9 mouse cellular contexts compared by ENCODE assay signal in the genomic region with DNA sequence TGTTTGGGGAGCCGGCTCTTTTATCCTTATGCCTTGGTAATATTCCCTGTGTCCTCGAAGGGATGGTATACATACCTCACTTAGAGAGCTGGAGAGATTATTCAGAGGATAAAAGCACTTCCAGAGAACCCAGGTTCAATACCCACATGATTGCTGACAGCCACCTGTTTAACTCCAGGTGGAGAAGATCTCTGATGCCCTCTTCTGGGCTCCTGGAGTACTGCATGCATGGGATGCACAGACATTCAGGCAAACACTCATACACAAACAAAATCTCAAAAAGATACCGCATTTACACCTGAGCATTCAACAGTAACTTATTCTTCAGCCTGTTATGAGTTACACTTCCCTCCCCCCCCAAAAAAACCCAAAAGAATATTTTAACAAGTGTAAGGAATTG. TPM values are rescaled to one million over a fixed set of nuclear protein-coding genes. Genes with fewer than 3 reads are reported as not detected.
DNase-seq lines count a peak whose midpoint lies in the region; ATAC-seq and TF ChIP-seq lines count a peak whose summit lies in the region.
"Had no signal": no experiment of that assay in that cellular context is flagged by ENCODE, and none has a peak within 500 bp of the region (broad histone marks: within the 10 kb centered on the region; RNA-seq: fewer than 3 reads in every experiment).

No protein-coding gene starts in this region.

- peak; percentile 72 for TF ChIP-seq CTCF in layer of hippocampus, adult 2 months (conservative IDR thresholded peaks at IDR 0.05)
- TF ChIP-seq CTCF in Patski (IDR thresholded peaks at IDR 0.05) = peak; percentile 69

- no peaks in the 10 kb centered on the region for H3K27me3 ChIP-seq in Patski
- H3K27me3 ChIP-seq: embryonic facial prominence, embryonic 13.5 days; stomach, embryonic 15.5 days had no signal

- POLR2A ChIA-PET in Patski (lab: Charles Lee) = no interaction called here

- H3K27ac ChIP-seq in layer of hippocampus, adult 2 months = no peak overlapping the region
- H3K27ac ChIP-seq: embryonic facial prominence, embryonic 13.5 days; stomach, embryonic 15.5 days had no signal

- CTCF ChIA-PET in Patski (lab: Charles Lee) = no interaction called here

- DNase-seq in layer of hippocampus, adult 2 months (ENCODE audit: low spot score in 2 of 2) = no peak
- DNase-seq in layer of hippocampus, adult 8-10 months (ENCODE audit: low spot score in 2 of 2) = no peak
- DNase-seq in Patski (ENCODE audit: low read depth, low spot score) = no peak
- DNase-seq in layer of hippocampus, adult 9-11 months = no peak
- DNase-seq in frontal cortex, postnatal 14 days (ENCODE audit: low spot score in 2 of 2) = no peak

- in situ Hi-C loops in Patski (cut with MboI; ENCODE audit: low pct_unique_long_range_greater_than_20kb) = no loop called here

- H3K4me3 ChIP-seq in layer of hippocampus, adult 2 months = no peak overlapping the region
- H3K4me3 ChIP-seq: embryonic facial prominence, embryonic 13.5 days; stomach, embryonic 15.5 days had no signal

- ATAC-seq in Patski = no peak
- peak; percentile 54; the same call in 1 of the 2 replicates for ATAC-seq in erythroid progenitor cell, adult 5-6 weeks (replicated peaks; ENCODE audit: low FRiP score, poor library complexity, severe bottlenecking)
- ATAC-seq in neutrophil, adult 5-6 weeks (ENCODE audit: extremely low read depth, insufficient number of reproducible peaks, low FRiP score, poor library complexity, severe bottlenecking) = peak; percentile 53; the same call in 1 of the 2 replicates

RNA-seq across cellular contexts. Expression of gene Esrp2, which starts 20.9 kb away (rescaled TPM):
- under 1 TPM; 0.39 to 0.67 TPM for total RNA-seq in layer of hippocampus, adult 2 months (2021)
- total RNA-seq in layer of hippocampus, adult 8-10 months (2022) = under 1 TPM in 2 of 4 experiments, not detected in 2; 0.09 to 0.43 TPM
- polyA plus RNA-seq in Patski (2021) = 3.3 TPM
- total RNA-seq in erythroid progenitor cell, adult 5-6 weeks (2015; ENCODE audit: low replicate concordance) = not detected in 2 replicates
- 0.08 TPM in 1 of 2 replicates, not detected in the other for total RNA-seq in erythroid progenitor cell, adult 5-6 weeks (2017; ENCODE audit: low replicate concordance)
- 0.25 TPM in 1 of 2 replicates, not detected in the other for total RNA-seq in neutrophil, adult 5-6 weeks (2017)

RNA-seq across cellular contexts. Expression of gene Pla2g15, which starts 34.3 kb away (rescaled TPM):
- total RNA-seq in layer of hippocampus, adult 2 months (2021) = 10 to 100 TPM; 21.7 to 21.8 TPM
- total RNA-seq in layer of hippocampus, adult 8-10 months (2022) = 10 to 100 TPM; 28.2 to 36.0 (median 29.8) TPM
- 24.6 TPM for polyA plus RNA-seq in Patski (2021)
- total RNA-seq in erythroid progenitor cell, adult 5-6 weeks (2015; ENCODE audit: low replicate concordance) = 1.7 and 9.4 TPM in 2 replicates
- total RNA-seq in erythroid progenitor cell, adult 5-6 weeks (2017; ENCODE audit: low replicate concordance) = 4.4 and 8.6 TPM in 2 replicates
- total RNA-seq in neutrophil, adult 5-6 weeks (2017) = 8.5 and 13.6 TPM in 2 replicates

RNA-seq across cellular contexts. Expression of gene Slc7a6, which starts 52.8 kb away (rescaled TPM):
- total RNA-seq in layer of hippocampus, adult 2 months (2021) = 10 to 100 TPM; 24.6 to 26.7 TPM
- 10 to 100 TPM; 22.3 to 31.9 (median 27.5) TPM for total RNA-seq in layer of hippocampus, adult 8-10 months (2022)
- polyA plus RNA-seq in Patski (2021) = 129 TPM
- total RNA-seq in erythroid progenitor cell, adult 5-6 weeks (2015; ENCODE audit: low replicate concordance) = 1.4 and 3.4 TPM in 2 replicates
- total RNA-seq in erythroid progenitor cell, adult 5-6 weeks (2017; ENCODE audit: low replicate concordance) = 2.0 and 2.2 TPM in 2 replicates
- total RNA-seq in neutrophil, adult 5-6 weeks (2017) = 9.3 and 11.3 TPM in 2 replicates

RNA-seq across cellular contexts. Expression of gene Nfatc3, which starts 57.3 kb away (rescaled TPM):
- total RNA-seq in layer of hippocampus, adult 2 months (2021) = 10 to 100 TPM; 12.4 to 12.7 TPM
- total RNA-seq in layer of hippocampus, adult 8-10 months (2022) = 10 to 100 TPM; 13.0 to 14.3 (median 14.0) TPM
- 33.5 TPM for polyA plus RNA-seq in Patski (2021)
- 71.3 and 80.4 TPM in 2 replicates for total RNA-seq in erythroid progenitor cell, adult 5-6 weeks (2015; ENCODE audit: low replicate concordance)
- 32.7 and 37.5 TPM in 2 replicates for total RNA-seq in erythroid progenitor cell, adult 5-6 weeks (2017; ENCODE audit: low replicate concordance)
- total RNA-seq in neutrophil, adult 5-6 weeks (2017) = 104 and 107 TPM in 2 replicates
